Mouse (Mus musculus) hindbrain, postnatal 0 days (tissue): ENCODE data around the gene Igf2bp3. TPM values are rescaled to one million over a fixed set of nuclear protein-coding genes. Genes with fewer than 3 reads are reported as not detected.

ENCODE experiments used
- ATAC-seq: fragments of 200-750 bp; cut with Nextera tagmentation; 2 replicates; pipeline ENCODE4 v1.8.0; 2017; ENCODE audit warnings: mild to moderate bottlenecking, moderate TSS enrichment, moderate library complexity
- DNase-seq: peaks from one replicate; pipeline ENCODE4 v3.0.0-alpha.2; 2015; ENCODE audit warnings: low spot score
- H3K27ac ChIP-seq: fragments of 300-500 bp; sonication (generic); 2 replicates; pipeline ENCODE4 v1.5.1; 2014; ENCODE audit warnings: mild to moderate bottlenecking
- H3K27me3 ChIP-seq: fragments of 300-500 bp; sonication (generic); 2 replicates; pipeline ENCODE4 v1.6.1; 2014; ENCODE audit warnings: low read length, mixed read lengths; ENCODE audit not compliant: insufficient read depth
- H3K36me3 ChIP-seq: fragments of 300-500 bp; sonication (generic); 2 replicates; pipeline ENCODE4 v1.6.1; 2014; ENCODE audit warnings: low read length, mixed read lengths; ENCODE audit not compliant: insufficient read depth
- H3K4me1 ChIP-seq: fragments of 300-500 bp; sonication (generic); 2 replicates; pipeline ENCODE4 v1.6.1; 2014; ENCODE audit warnings: antibody characterized with exemption, low read length, mixed read lengths; ENCODE audit not compliant: insufficient read depth
- H3K4me2 ChIP-seq: fragments of 300-500 bp; sonication (generic); 2 replicates; pipeline ENCODE4 v1.6.1; 2014; ENCODE audit warnings: low read depth, mild to moderate bottlenecking, low read length, moderate library complexity, mixed read lengths
- H3K4me3 ChIP-seq: fragments of 300-500 bp; sonication (generic); 2 replicates; pipeline ENCODE4 v1.5.1; 2014; ENCODE audit warnings: low read length
- H3K9ac ChIP-seq: fragments of 300-500 bp; sonication (generic); replicated peaks from 2 replicates; pipeline ENCODE4 v1.6.1; 2014; ENCODE audit warnings: mild to moderate bottlenecking, low read length, moderate library complexity, mixed read lengths
- H3K9me3 ChIP-seq: fragments of 300-500 bp; sonication (generic); 2 replicates; pipeline ENCODE4 v1.6.1; 2016; ENCODE audit warnings: low read length, mixed read lengths
- CTCF ChIP-seq: IDR thresholded peaks from 2 replicates; pipeline ENCODE4 v1.5.1; 2016; ENCODE audit warnings: antibody characterized with exemption, control low read depth, low read depth
- WGBS: fragments of 180-500 bp; shearing (Covaris S2); extraction: QIAGEN DNeasy Blood & Tissue Kit; methylation state at CpG from one replicate; pipeline ENCODE4 v1.1.7; 2014; 5-methylcytosine and 5-hydroxymethylcytosine counted together
- polyA plus RNA-seq: library from polyadenylated mRNA; unstranded; fragments of >200 nt; fragmentation: Nextera tagmentation; extraction: Ambion mirVana; gene quantifications from 2 replicates; pipeline ENCODE4 v1.2.1, GENCODE M21; 2015
- total RNA-seq: library from RNA; depleted of rRNA; stranded (reverse); fragments of >200 nt; gene quantifications from 2 replicates; pipeline ENCODE4 v1.2.3, GENCODE M21; 2014

Igf2bp3 gene
- total and polyA plus RNA-seq, 2 experiments from 2014 or later = 8.9 to 16.6 TPM

DNA sequence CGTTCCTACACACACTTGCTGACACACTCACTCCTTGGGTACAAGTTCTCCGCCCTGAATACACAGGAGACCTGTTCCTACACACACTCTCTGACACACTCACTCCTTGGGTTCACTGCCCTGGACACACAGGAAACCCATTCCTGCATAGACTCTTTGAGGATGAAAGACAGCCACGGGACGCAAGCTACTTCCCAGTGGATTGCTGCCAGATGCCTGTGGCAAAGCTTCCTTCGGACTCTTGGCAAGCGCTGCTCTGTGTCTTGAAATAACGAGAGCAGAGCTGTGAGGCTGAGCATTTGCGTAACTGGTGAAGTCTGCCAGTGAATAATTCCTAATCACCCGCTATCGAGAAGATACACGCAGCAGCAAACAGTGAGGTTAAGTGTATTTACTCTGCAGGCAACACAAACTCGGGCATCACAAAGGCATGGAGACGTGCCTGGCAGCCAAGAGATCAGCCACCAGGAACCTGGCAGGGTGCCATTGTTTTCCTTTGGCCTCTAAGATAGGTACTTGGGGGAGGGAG is 117.8 kb downstream of the Igf2bp3 start:
- 23% methylated on average over 13 of the region's 13 CpGs for WGBS
- peak; percentile 69 for ATAC-seq

DNA sequence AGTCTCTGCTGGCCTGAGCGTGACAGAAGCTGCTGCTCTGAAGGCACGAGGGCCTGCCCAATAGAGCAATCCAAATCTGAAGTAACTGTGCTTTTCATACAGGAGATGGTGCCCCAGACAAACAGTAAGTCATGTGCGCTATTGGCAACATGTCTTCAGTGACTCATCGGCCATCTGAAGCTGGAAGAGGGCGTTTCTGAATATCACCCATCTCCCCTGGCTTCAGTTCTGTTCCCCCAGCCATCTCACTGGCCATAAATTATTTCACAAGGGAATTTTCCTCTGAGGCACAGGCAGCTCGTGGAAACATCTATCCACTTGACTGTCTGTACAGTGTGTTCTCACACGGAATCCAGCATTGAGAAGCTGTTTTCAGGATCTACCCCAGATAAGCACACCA is 118.3 kb downstream of the Igf2bp3 start:
- Histone ChIP-seq H3K27me3 (no peaks in the 10 kb centered on the region), H3K9ac (no peak overlapping the region), H3K4me3 (no peak overlapping the region), H3K9me3 (no peaks in the 10 kb centered on the region), H3K4me2 (peak overlapping the region; percentile 47), H3K36me3 (peaks cover 6% of the 10 kb centered on the region; the same call in 1 of the 2 replicates), H3K27ac (peak overlapping the region; percentile 64), H3K4me1 (no peaks in the 10 kb centered on the region; the same call in 1 of the 2 replicates)
- peak; percentile 47 for DNase-seq
- peak; percentile 55; the same call in 1 of the 2 replicates for ATAC-seq
- WGBS = 56% methylated on average over 7 of the region's 7 CpGs
- no peak for TF ChIP-seq CTCF

More for the DNA sequence above, 117.8 kb downstream of the Igf2bp3 start:
- H3K4me1 ChIP-seq = no peaks in the 10 kb centered on the region; the same call in 1 of the 2 replicates
- peak overlapping the region; percentile 64 for H3K27ac ChIP-seq
- H3K9ac ChIP-seq = no peak overlapping the region
- no peaks in the 10 kb centered on the region for H3K27me3 ChIP-seq
- 0 out of 2 replicates have a peak overlapping the region, but pooled peaks have one; percentile 3 for H3K4me3 ChIP-seq
- peak overlapping the region; percentile 47 for H3K4me2 ChIP-seq
- TF ChIP-seq CTCF = no peak
- peak; percentile 88 for DNase-seq
- H3K36me3 ChIP-seq = peaks cover 6% of the 10 kb centered on the region; the same call in 1 of the 2 replicates
- H3K9me3 ChIP-seq = no peaks in the 10 kb centered on the region

DNA sequence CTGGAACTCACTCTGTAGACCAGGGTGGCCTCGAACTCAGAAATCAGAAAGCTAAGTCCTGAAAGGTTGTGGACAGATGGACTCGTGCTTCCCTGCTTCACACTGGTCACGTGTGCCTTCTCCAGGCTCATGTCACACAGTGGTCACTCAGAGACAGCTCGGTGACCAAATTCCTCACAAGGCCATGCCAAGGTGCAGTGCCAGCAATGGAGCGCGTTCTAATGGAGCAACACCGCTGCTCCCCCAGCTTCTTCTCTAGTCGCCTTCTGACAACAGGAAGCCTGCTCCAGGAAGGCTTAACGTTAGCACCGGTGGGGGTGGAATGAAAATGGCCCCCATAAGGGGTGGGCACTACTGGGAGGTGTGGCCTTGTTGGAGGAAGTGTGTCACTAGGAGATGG is 119.8 kb downstream of the Igf2bp3 start:
- WGBS = 87% methylated on average over 10 of the region's 10 CpGs
- H3K36me3 ChIP-seq = peaks cover 8% of the 10 kb centered on the region; the same call in 1 of the 2 replicates

DNA sequence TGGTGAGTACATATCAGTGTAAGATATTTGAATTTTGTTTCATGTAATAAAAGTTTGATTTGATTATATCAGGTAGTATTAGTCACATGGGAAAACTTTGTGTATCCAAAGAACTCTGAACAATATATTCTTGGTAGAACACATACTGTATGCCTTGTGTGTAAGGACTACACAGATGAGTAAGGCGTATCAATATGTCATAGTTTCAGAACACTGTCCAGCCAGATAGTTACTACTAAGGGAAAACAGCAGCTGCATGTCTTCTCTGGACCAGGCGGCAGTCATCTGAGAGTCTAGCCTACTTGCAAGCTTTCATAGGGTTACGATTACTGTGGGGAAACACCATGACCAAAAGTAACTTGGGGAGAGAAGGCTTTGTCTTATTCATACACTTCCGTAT is 131.7 kb downstream of the Igf2bp3 start:
- H3K4me3 ChIP-seq = no peak overlapping the region
- peaks cover 31% of the 10 kb centered on the region for H3K36me3 ChIP-seq
- no peak overlapping the region for H3K9ac ChIP-seq
- no peak overlapping the region for H3K4me2 ChIP-seq
- ATAC-seq (no peak), DNase-seq (no peak)
- no peaks in the 10 kb centered on the region for H3K4me1 ChIP-seq
- H3K27me3 ChIP-seq = no peaks in the 10 kb centered on the region
- no peak for TF ChIP-seq CTCF
- 87% methylated on average over 4 of the region's 4 CpGs for WGBS
- no peaks in the 10 kb centered on the region for H3K9me3 ChIP-seq
- no peak overlapping the region for H3K27ac ChIP-seq

More for the DNA sequence above, 119.8 kb downstream of the Igf2bp3 start:
- ATAC-seq (no peak), DNase-seq (no peak)
- Histone ChIP-seq H3K4me1 (no peaks in the 10 kb centered on the region; the same call in 1 of the 2 replicates), H3K27me3 (no peaks in the 10 kb centered on the region), H3K4me2 (no peak overlapping the region), H3K9ac (no peak overlapping the region), H3K9me3 (no peaks in the 10 kb centered on the region), H3K27ac (no peak overlapping the region), H3K4me3 (no peak overlapping the region)
- TF ChIP-seq CTCF = no peak

DNA sequence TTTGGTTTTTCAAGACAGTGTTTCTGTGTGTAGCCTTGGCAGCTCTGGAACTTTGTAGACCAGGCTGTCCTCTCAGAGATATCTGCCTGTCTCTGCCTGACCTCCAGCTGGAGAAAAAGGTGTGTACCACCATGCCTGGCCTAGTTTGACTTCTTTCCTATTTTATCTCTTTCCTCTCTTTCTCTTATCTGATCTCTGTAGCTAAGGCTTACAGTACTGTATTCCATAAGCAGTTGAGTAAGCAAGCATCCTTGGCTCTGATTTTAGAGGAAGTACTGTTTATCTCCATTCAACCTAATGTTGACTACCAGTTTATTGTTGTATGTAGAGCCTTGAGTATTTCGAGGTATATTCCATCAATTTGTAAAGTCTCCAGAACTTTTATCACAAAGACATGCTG is 135.4 kb downstream of the Igf2bp3 start:
- ATAC-seq (no peak), DNase-seq (no peak)
- Histone ChIP-seq H3K9ac (no peak overlapping the region), H3K36me3 (peaks cover 13% of the 10 kb centered on the region; the same call in 1 of the 2 replicates), H3K4me1 (peaks cover 10% of the 10 kb centered on the region; the same call in 1 of the 2 replicates), H3K9me3 (no peaks in the 10 kb centered on the region), H3K27me3 (no peaks in the 10 kb centered on the region), H3K4me3 (no peak overlapping the region), H3K4me2 (no peak overlapping the region), H3K27ac (no peak overlapping the region)
- TF ChIP-seq CTCF = no peak
- 87% methylated on average over 1 of the region's 1 CpGs for WGBS

DNA sequence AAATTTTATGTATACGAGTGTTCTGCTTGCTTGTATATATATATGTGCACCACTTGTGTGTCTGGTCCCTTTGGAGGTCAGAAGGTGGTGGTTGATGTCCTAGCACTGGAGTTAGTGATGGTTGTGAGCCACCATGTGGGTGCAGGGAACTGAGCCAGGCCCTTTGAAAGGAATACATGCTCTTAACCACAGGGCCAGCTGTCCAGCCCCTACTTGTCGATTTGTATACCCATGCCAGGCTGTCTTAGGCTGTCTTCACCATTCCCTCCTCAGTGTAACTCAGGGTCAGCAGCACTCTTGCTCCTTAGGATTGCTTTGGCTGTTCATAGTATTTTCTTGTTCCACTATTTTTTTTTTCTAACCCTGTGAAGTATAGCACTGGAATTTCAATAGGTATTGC is 136.9 kb downstream of the Igf2bp3 start:
- H3K36me3 ChIP-seq = no peaks in the 10 kb centered on the region
- H3K9ac ChIP-seq = no peak overlapping the region
- no peak for TF ChIP-seq CTCF
- H3K27me3 ChIP-seq = no peaks in the 10 kb centered on the region
- DNase-seq (no peak), ATAC-seq (no peak)
- WGBS = 81% methylated on average over 2 of the region's 2 CpGs
- H3K4me3 ChIP-seq = no peak overlapping the region
- no peak overlapping the region for H3K4me2 ChIP-seq
- no peaks in the 10 kb centered on the region for H3K9me3 ChIP-seq
- peaks cover 10% of the 10 kb centered on the region; the same call in 1 of the 2 replicates for H3K4me1 ChIP-seq
- H3K27ac ChIP-seq = no peak overlapping the region

DNA sequence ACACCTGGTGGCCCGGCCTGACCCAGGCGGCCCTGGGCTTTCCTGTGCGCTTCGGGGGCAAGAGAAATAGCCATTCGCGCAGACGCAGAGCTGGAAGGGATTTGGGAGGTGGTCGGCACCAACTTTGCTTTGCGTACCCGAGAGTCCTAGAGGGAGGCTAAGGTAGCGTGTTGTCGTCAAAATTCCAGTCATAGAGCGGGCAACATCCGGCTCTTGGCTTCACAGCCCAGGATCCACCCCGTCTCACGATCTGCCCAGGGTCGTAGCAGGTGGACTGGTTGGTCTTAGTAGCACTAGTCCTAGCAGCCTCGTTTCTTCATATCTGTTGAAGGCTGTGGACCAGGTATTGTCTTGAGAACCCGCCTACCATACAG is 140.7 kb downstream of the Igf2bp3 start:
- peak; percentile 37 for DNase-seq
- Histone ChIP-seq H3K4me1 (peaks cover 10% of the 10 kb centered on the region; the same call in 1 of the 2 replicates), H3K9me3 (no peaks in the 10 kb centered on the region), H3K4me3 (peak overlapping the region; percentile 99), H3K4me2 (peak overlapping the region; percentile 61), H3K27me3 (no peaks in the 10 kb centered on the region), H3K27ac (peak overlapping the region; percentile 82), H3K9ac (peak overlapping the region; percentile 93), H3K36me3 (no peaks in the 10 kb centered on the region)
- under 1% methylated on average over 19 of the region's 19 CpGs for WGBS
- ATAC-seq = peak; percentile 73
- no peak for TF ChIP-seq CTCF
